Mouse (Mus musculus) heart, postnatal 0 days (tissue): Measurements from ENCODE around the gene Cse1l.

Experiments
- CTCF ChIP-seq: IDR thresholded peaks from 2 replicates; pipeline ENCODE4 v1.5.1; 2016; ENCODE audit warnings: antibody characterized with exemption, control low read depth, low read depth
- EP300 ChIP-seq: IDR thresholded peaks from 2 replicates; pipeline ENCODE4 v1.6.1; 2016; ENCODE audit warnings: antibody characterized with exemption, low read depth

- no peak for TF ChIP-seq CTCF
- no peak for TF ChIP-seq EP300
Measured at GRCm38 (mm10) chr2:166964773-166965172, 58.9 kb downstream of the Cse1l start.
